Mouse (Mus musculus): ENCODE data around the gene Vmn1r178. TPM values are rescaled to one million over a fixed set of nuclear protein-coding genes. Genes with fewer than 3 reads are reported as not detected.
"Not testable (repeated sequence)": the region's sequence is repeated elsewhere in the genome, so short reads cannot be mapped to it uniquely, and the experiment has no call there.

Gene Vmn1r178
- not detected for total RNA-seq (2022)

DNA sequence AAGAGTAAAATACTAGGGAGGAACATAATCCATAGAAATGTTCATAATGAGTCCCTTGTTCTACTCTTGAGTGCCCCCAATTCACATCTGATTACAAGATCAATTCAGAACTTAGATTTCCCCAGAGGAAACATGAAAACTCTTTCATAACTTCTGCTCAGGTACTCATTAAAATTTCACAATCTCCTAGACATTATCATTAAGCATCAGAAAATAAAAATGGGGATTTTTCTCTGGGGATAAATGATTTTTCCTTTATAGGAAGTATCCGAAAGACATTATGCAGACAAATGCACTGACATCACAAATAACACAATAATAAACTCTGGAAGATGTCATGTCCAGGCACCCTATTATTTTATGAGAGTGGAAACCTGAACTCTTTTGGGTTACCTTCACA is at the start of gene Vmn1r178:
Gene Vmn1r178 (plus strand): TSS at position 301 of the 400 bp plus-strand sequence.
- no peak for DNase-seq (ENCODE audit: low spot score in 2 of 2)

DNA sequence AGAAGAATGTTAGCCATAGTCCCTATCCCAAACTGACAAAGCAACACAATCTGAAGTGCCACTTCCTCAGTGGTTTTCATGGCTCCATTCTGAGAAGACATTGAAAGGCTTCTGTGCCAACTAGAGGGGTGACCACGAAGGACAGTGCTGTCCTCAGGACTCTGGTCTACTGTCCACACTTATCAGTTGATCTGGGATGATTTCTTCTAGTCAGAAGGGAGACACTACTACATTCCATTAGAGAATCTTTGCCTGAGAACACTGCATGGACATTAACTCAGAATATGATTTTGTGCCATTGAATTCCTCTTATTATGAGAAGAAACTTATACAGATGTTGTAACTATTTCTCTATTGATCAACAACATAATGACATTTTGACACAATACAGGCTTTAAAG is 25.5 kb upstream of the Vmn1r178 start, which contains the start of gene Vmn1r177:
Gene Vmn1r177 (minus strand): TSS at position 101 of the 400 bp plus-strand sequence.
- not testable (repeated sequence) for DNase-seq (ENCODE audit: low spot score in 2 of 2)

- DNase-seq (ENCODE audit: low spot score in 2 of 2): not testable (repeated sequence)
Observed at GRCm38 (mm10) chr7:23876918-23877317, 14.9 kb upstream of the Vmn1r178 start.

GRCm38 (mm10) chr7:23926678-23927077 is 34.9 kb downstream of the Vmn1r178 start, which contains the start of gene Vmn1r179:
TSS of gene Vmn1r179 (plus strand) at chr7:23926978.
- DNase-seq (ENCODE audit: low spot score in 2 of 2): no peak

Other genes starting within 250 kb of the Vmn1r178 start
- gene Vmn1r172, start 233.7 kb upstream of the Vmn1r178 start, total RNA-seq (2022): not detected
- not detected for gene Vmn1r173, start 191.3 kb upstream of the Vmn1r178 start, total RNA-seq (2022)
- not detected for gene Vmn1r174, start 139.7 kb upstream of the Vmn1r178 start, total RNA-seq (2022)
- not detected for gene Vmn1r175, start 81.4 kb upstream of the Vmn1r178 start, total RNA-seq (2022)
- gene Vmn1r176, start 54.6 kb upstream of the Vmn1r178 start, total RNA-seq (2022): not detected
- not detected for gene Vmn1r177, start 25.6 kb upstream of the Vmn1r178 start, total RNA-seq (2022)
- gene Vmn1r179, start 35.0 kb downstream of the Vmn1r178 start, total RNA-seq (2022): not detected
- gene Vmn1r180, start 58.6 kb downstream of the Vmn1r178 start, total RNA-seq (2022): not detected
- not detected for gene Vmn1r181, start 82.6 kb downstream of the Vmn1r178 start, total RNA-seq (2022)
- not detected for gene V1rd19, start 109.7 kb downstream of the Vmn1r178 start, total RNA-seq (2022)
- not detected for gene Vmn1r183, start 161.2 kb downstream of the Vmn1r178 start, total RNA-seq (2022)
- 10 to 100 TPM; 18.4 to 22.1 (median 18.7) TPM for gene Zfp180, start 189.9 kb downstream of the Vmn1r178 start, total RNA-seq (2022)
- 1 to 10 TPM; 4.5 to 6.1 (median 5.3) TPM for gene Zfp112, start 220.3 kb downstream of the Vmn1r178 start, total RNA-seq (2022)
- 1 to 10 TPM; 3.6 to 4.7 (median 4.0) TPM for gene Zfp235, start 242.2 kb downstream of the Vmn1r178 start, total RNA-seq (2022)

Data from gastrocnemius, adult 8-10 months (tissue).